Mouse (Mus musculus) CD4-positive, CD25-positive, alpha-beta regulatory T cell, adult 2 months (primary cell): ENCODE measurements at regions not wholly inside any gene's neighbourhood (a gene's known extent, or its start where the extent isn't known, plus 50 kb on each side); places are given as distances from the start of the nearest gene placed in this dataset.

Source experiments
- DNase-seq: peaks from one replicate; pipeline ENCODE4 v3.0.0-alpha.2; 2012; ENCODE audit warnings: low read depth, low spot score

- DNase-seq = no peak
Observed at GRCm38 (mm10) chr1:153601928-153602631, 50.7 kb upstream of the Rgs8 start.

GRCm38 (mm10) chr1:153602632-153602965 is 50.2 kb upstream of the Rgs8 start:
- peak; percentile 8 for DNase-seq
